Mouse (Mus musculus) lung, postnatal 0 days (tissue): ENCODE measurements at regions not wholly inside any gene's neighbourhood (a gene's known extent, or its start where the extent isn't known, plus 50 kb on each side); places are given as distances from the start of the nearest gene placed in this dataset.

Experiments used
- ATAC-seq: fragments of 200-750 bp; cut with Nextera tagmentation; 2 replicates; pipeline ENCODE4 v1.8.0; 2017; ENCODE audit warnings: moderate library complexity
- DNase-seq: peaks from one replicate; pipeline ENCODE4 v3.0.0-alpha.2; 2016; ENCODE audit warnings: low spot score
- H3K27ac ChIP-seq: fragments of 300-500 bp; sonication (generic); 2 replicates; pipeline ENCODE4 v1.5.1; 2014; ENCODE audit warnings: antibody characterized with exemption, mild to moderate bottlenecking, low read length, mixed read lengths
- H3K27me3 ChIP-seq: fragments of 300-500 bp; sonication (generic); replicated peaks from 2 replicates; pipeline ENCODE4 v1.6.1; 2014; ENCODE audit warnings: low read length, mixed read lengths; ENCODE audit not compliant: insufficient read depth
- H3K36me3 ChIP-seq: fragments of 300-500 bp; sonication (generic); 2 replicates; pipeline ENCODE4 v1.6.1; 2014; ENCODE audit warnings: low read length, mixed read lengths; ENCODE audit not compliant: insufficient read depth
- H3K4me1 ChIP-seq: fragments of 300-500 bp; sonication (generic); 2 replicates; pipeline ENCODE4 v1.6.1; 2014; ENCODE audit warnings: antibody characterized with exemption, low read depth, low read length, mixed read lengths; ENCODE audit not compliant: insufficient read depth
- H3K4me2 ChIP-seq: fragments of 300-500 bp; sonication (generic); replicated peaks from 2 replicates; pipeline ENCODE4 v1.6.1; 2014; ENCODE audit warnings: low read depth, mild to moderate bottlenecking, low read length, moderate library complexity, mixed read lengths
- H3K4me3 ChIP-seq: fragments of 300-500 bp; sonication (generic); 2 replicates; pipeline ENCODE4 v1.5.1; 2014; ENCODE audit warnings: low read depth, low read length
- H3K9ac ChIP-seq: fragments of 300-500 bp; sonication (generic); replicated peaks from 2 replicates; pipeline ENCODE4 v1.6.1; 2014; ENCODE audit warnings: low read depth, mild to moderate bottlenecking
- H3K9me3 ChIP-seq: fragments of 300-500 bp; sonication (generic); 2 replicates; pipeline ENCODE4 v1.6.1; 2016; ENCODE audit warnings: low read length, mixed read lengths
- CTCF ChIP-seq: IDR thresholded peaks from 2 replicates; pipeline ENCODE4 v1.5.1; 2016; ENCODE audit warnings: antibody characterized with exemption, mild to moderate bottlenecking
- EP300 ChIP-seq: IDR thresholded peaks from 2 replicates; pipeline ENCODE4 v1.6.1; 2016; ENCODE audit warnings: antibody characterized with exemption, mild to moderate bottlenecking, control low read depth
- WGBS: fragments of 180-500 bp; shearing (Covaris S2); extraction: QIAGEN DNeasy Blood & Tissue Kit; methylation state at CpG from one replicate; pipeline ENCODE4 v1.1.7; 2014; 5-methylcytosine and 5-hydroxymethylcytosine counted together

DNA sequence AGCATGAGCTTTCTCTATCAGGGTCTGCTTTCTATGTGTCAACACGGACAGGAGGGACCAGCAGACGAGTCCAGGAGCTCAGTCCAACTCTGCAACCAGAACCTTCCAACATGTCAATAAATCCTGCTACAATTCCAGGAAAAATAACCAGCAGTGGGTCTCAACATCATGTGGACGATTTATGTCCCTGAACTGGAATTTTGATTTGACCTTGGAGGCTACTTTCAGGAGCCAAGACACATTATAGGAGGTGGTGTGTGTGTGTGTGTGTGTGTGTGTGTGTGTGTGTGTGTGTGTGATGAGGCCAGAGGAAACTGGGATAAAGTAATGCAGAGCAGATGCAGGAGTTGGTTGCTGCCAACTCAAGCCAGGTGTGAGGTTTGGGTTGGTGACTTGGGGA is 107.8 kb downstream of the Edn3 start:
- ATAC-seq (no peak), DNase-seq (no peak)
- Histone ChIP-seq H3K9ac (no peak overlapping the region), H3K36me3 (no peaks in the 10 kb centered on the region), H3K27ac (no peak overlapping the region), H3K9me3 (no peaks in the 10 kb centered on the region), H3K4me1 (no peaks in the 10 kb centered on the region), H3K4me3 (no peak overlapping the region), H3K4me2 (no peak overlapping the region), H3K27me3 (no peaks in the 10 kb centered on the region)
- no peak for TF ChIP-seq EP300
- 51% methylated on average over 3 of the region's 3 CpGs for WGBS

DNA sequence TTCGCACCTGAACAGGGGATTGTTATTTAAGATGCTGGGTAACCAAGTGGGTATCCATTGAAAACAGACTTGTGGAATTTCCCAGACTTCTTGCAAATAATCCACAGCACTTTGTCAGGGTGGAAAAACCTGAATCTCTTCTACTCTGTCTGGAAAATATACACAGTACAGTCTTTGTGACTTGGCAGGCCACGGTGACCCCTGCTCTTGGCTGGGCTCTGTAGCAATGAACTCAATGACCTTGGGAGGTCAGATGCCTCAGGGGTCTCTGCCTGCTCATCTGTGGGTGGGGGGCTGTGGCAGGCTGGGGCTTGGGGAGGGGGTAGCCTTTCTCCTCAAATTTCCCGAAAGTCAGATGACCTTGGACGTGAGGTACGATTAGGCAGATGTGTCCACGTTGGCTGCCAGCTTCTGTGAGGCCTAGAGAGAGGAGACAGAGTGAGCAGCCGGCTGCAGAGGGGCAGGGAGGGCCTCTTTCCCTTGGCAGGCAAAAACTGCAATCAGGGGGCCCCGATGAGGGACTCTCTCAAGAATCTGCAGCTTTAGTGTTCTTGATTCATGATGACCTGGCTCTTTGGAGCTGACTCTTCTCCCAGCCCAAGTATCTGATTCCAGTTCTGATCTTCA is 108.4 kb downstream of the Edn3 start:
- no peak overlapping the region; the same call in 1 of the 2 replicates for H3K27ac ChIP-seq
- peak; percentile 53 for DNase-seq
- TF ChIP-seq CTCF (no peak), EP300 (no peak)
- H3K9me3 ChIP-seq = no peaks in the 10 kb centered on the region
- no peak overlapping the region for H3K9ac ChIP-seq
- H3K4me2 ChIP-seq = no peak overlapping the region
- H3K4me3 ChIP-seq = no peak overlapping the region
- no peaks in the 10 kb centered on the region for H3K27me3 ChIP-seq
- H3K4me1 ChIP-seq = no peaks in the 10 kb centered on the region
- peak; percentile 69 for ATAC-seq
- WGBS = 33% methylated on average over 8 of the region's 8 CpGs
- H3K36me3 ChIP-seq = no peaks in the 10 kb centered on the region

DNA sequence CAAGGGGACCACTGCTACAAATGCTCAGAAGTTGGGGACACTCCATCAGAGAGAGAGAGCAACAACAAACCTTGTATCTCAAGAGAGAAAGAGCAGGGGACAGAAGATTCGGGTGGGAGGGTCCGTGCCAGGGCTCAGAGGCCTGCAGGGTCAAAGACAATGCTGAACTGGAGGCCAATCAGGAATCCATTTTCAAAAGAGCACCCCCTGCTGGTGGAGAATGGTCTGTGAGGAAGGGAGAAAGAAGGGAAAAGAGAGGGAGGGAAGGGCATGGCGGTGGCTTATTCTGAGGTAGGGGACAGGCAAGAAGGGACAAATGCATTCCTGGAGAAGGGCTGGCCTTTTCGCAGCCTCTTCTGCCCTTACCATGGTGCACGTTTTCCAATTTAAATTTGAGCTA is 109.9 kb downstream of the Edn3 start:
- DNase-seq (no peak), ATAC-seq (no peak)
- no peak overlapping the region for H3K9ac ChIP-seq
- no peak overlapping the region for H3K27ac ChIP-seq
- WGBS = 79% methylated on average over 5 of the region's 5 CpGs
- no peak overlapping the region for H3K4me2 ChIP-seq
- no peaks in the 10 kb centered on the region for H3K27me3 ChIP-seq
- H3K4me3 ChIP-seq = no peak overlapping the region
- no peaks in the 10 kb centered on the region for H3K9me3 ChIP-seq
- H3K36me3 ChIP-seq = no peaks in the 10 kb centered on the region
- TF ChIP-seq CTCF (peak; percentile 52), EP300 (no peak)
- H3K4me1 ChIP-seq = no peaks in the 10 kb centered on the region

DNA sequence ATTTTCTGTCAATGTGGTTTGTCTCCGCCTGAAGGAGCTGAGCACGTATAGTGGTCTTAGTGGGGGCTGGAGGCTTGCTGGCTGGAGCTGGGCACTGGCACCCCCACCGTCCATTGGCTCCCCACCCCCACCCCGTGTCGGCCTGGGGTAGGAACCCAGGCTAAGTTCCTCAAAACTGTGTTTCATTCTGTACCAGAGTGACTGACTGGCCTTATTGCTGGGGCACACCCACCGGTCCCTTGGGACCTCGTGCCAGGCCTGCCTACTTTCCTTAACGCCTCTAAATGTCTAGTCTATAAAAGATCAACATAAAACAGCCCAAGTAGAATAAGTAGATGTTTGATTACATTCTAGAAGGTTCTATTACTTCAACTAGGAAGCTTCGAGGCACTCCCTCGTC is 110.8 kb downstream of the Edn3 start:
- WGBS = 64% methylated on average over 10 of the region's 10 CpGs
- TF ChIP-seq CTCF (no peak), EP300 (no peak)
- no peak overlapping the region for H3K4me2 ChIP-seq
- no peaks in the 10 kb centered on the region for H3K36me3 ChIP-seq
- H3K27ac ChIP-seq = peak overlapping the region; percentile 20; the same call in 1 of the 2 replicates
- no peaks in the 10 kb centered on the region for H3K27me3 ChIP-seq
- H3K4me3 ChIP-seq = no peak overlapping the region
- no peak for ATAC-seq
- H3K9me3 ChIP-seq = no peaks in the 10 kb centered on the region
- no peak for DNase-seq
- H3K4me1 ChIP-seq = no peaks in the 10 kb centered on the region
- H3K9ac ChIP-seq = no peak overlapping the region

DNA sequence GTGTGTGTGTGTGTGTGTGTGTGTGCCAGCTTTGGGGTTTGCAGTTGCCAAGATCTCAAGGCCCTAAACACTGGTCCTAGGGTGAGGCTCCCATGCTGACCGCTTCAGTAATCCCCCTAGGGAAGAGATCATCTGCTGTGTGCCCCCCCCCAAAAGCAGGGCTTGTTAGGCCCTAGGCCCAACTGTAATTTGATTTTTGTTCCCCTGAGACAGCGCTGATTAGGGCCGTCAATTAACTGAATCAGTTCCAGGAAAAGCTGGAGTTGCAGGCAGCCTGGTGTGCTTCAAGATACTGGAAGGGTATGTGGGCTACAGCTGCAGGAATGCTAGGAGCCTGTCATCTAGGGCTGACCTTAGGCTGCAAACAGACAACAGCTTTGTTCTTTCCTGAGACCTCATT is 111.4 kb downstream of the Edn3 start:
- H3K4me2 ChIP-seq = no peak overlapping the region
- H3K4me1 ChIP-seq = no peaks in the 10 kb centered on the region
- TF ChIP-seq CTCF (no peak), EP300 (no peak)
- no peaks in the 10 kb centered on the region for H3K27me3 ChIP-seq
- H3K27ac ChIP-seq = no peak overlapping the region
- 50% methylated on average over 3 of the region's 3 CpGs for WGBS
- no peak; the same call in 1 of the 2 replicates for ATAC-seq
- no peaks in the 10 kb centered on the region for H3K36me3 ChIP-seq
- no peak overlapping the region for H3K4me3 ChIP-seq
- H3K9ac ChIP-seq = no peak overlapping the region
- no peaks in the 10 kb centered on the region for H3K9me3 ChIP-seq
- DNase-seq = no peak

DNA sequence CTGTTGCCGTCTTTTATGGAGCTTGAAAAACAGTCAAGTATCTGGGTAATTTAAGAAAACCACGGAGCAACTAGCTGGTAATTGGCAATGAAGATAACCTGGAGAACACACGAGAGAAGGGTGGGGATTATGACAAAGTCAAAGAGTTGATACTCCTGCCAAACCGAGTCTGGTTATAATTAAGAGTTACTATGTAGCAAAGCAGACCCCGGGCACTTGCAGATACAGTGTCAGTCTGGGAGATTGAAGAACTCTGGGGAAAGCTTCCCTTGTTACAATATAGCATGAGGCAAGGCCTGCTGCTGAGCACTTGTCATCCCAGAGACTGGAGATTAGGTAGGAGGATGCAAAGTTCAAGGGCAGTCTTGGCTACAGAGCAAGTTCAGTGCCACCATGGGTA is 116.5 kb downstream of the Edn3 start:
- H3K4me1 ChIP-seq = no peaks in the 10 kb centered on the region
- DNase-seq (no peak), ATAC-seq (no peak)
- no peaks in the 10 kb centered on the region for H3K9me3 ChIP-seq
- H3K9ac ChIP-seq = no peak overlapping the region
- no peaks in the 10 kb centered on the region for H3K27me3 ChIP-seq
- WGBS = 68% methylated on average over 5 of the region's 5 CpGs
- H3K4me3 ChIP-seq = no peak overlapping the region
- no peak overlapping the region for H3K27ac ChIP-seq
- H3K4me2 ChIP-seq = no peak overlapping the region
- TF ChIP-seq CTCF (no peak), EP300 (no peak)
- H3K36me3 ChIP-seq = no peaks in the 10 kb centered on the region

DNA sequence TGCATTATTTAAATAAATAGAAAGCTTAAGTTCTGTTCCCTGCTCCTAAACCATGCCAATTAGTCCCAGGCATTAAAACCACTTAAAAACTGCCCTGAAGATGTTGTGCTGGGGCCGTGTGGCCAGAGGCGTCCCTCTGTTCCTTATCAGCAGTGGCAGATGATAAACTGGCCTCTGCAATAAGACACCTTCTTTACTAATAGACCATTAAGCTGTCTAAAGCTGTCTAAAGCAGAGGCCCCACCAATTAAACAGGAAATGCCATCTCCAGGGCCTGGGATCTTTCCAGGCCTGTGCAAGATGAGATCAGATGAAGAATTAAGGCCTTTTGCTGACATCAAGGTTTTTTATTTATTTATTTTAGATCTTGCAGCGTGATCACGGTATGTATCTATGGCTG is 118.6 kb downstream of the Edn3 start:
- ATAC-seq = peak; percentile 12; the same call in 1 of the 2 replicates
- H3K4me2 ChIP-seq = no peak overlapping the region

More for the DNA sequence above, 118.6 kb downstream of the Edn3 start:
- TF ChIP-seq EP300 (no peak), CTCF (no peak)
- no peaks in the 10 kb centered on the region for H3K36me3 ChIP-seq
- no peaks in the 10 kb centered on the region for H3K9me3 ChIP-seq
- WGBS = 35% methylated on average over 4 of the region's 4 CpGs
- no peak for DNase-seq
- H3K27me3 ChIP-seq = no peaks in the 10 kb centered on the region
- H3K27ac ChIP-seq = no peak overlapping the region
- H3K9ac ChIP-seq = no peak overlapping the region
- no peak overlapping the region for H3K4me3 ChIP-seq
- H3K4me1 ChIP-seq = no peaks in the 10 kb centered on the region
